Mouse (Mus musculus) B cell, adult 67 days (primary cell): ENCODE results near the gene Alyref. TPM values are rescaled to one million over a fixed set of nuclear protein-coding genes. Genes with fewer than 3 reads are reported as not detected.

ENCODE experiments used
- total RNA-seq, 2 experiments: library from RNA; stranded (reverse); gene quantifications; 4 replicates each; pipeline ENCODE4 v1.2.4; 2023

Gene Alyref
- 100 to 1,000 TPM; 130 to 143 TPM for total RNA-seq

GRCm38 (mm10) chr11:120598283-120598989, at the start of gene Alyref, which contains the start of gene Anapc11:
Gene Alyref, minus strand, starts transcription at chr11:120598365.
Gene Anapc11, plus strand, starts transcription at chr11:120598421.

GRCm38 (mm10) chr11:120643601-120643987, 45.4 kb upstream of the Alyref start, which contains the start of gene Pycr1:
Gene Pycr1, minus strand, starts transcription at chr11:120643769.

GRCm38 (mm10) chr11:120633520-120634343, 35.6 kb upstream of the Alyref start, which contains the start of gene Mafg:
Gene Mafg, minus strand, starts transcription at chr11:120633600.

GRCm38 (mm10) chr11:120625152-120625775, 27.1 kb upstream of the Alyref start, which contains the start of gene Sirt7:
Gene Sirt7, minus strand, starts transcription at chr11:120625240.

GRCm38 (mm10) chr11:120617519-120618112, 19.5 kb upstream of the Alyref start, which contains the start of gene Pcyt2:
Gene Pcyt2, minus strand, starts transcription at chr11:120617936.

GRCm38 (mm10) chr11:120608241-120609034, 10.3 kb upstream of the Alyref start, which contains the start of gene Npb:
Gene Npb, plus strand, starts transcription at chr11:120608477.

GRCm38 (mm10) chr11:120581490-120582267, 16.5 kb downstream of the Alyref start, which contains the start of gene Arhgdia:
Gene Arhgdia, minus strand, starts transcription at chr11:120581624.

GRCm38 (mm10) chr11:120572752-120573584, 25.2 kb downstream of the Alyref start, which contains the start of gene P4hb:
Gene P4hb, minus strand, starts transcription at chr11:120573253.

GRCm38 (mm10) chr11:120550810-120551440, 47.2 kb downstream of the Alyref start, which contains the start of gene Ppp1r27:
Gene Ppp1r27, minus strand, starts transcription at chr11:120551132.

GRCm38 (mm10) chr11:120549168-120549945, 48.8 kb downstream of the Alyref start, which contains the start of gene Mcrip1:
Gene Mcrip1, minus strand, starts transcription at chr11:120549727.

Other genes with a start within 250 kb of the Alyref start
- gene Actg1, start 249.8 kb downstream of the Alyref start, total RNA-seq = 1,000 to 10,000 TPM; 1,199 to 1,232 TPM
- gene Fscn2, start 236.8 kb downstream of the Alyref start, total RNA-seq = not detected
- gene Faap100, start 219.6 kb downstream of the Alyref start, total RNA-seq = 10 to 100 TPM; 23.1 to 23.6 TPM
- 10 to 100 TPM; 57.3 to 70.4 TPM for gene Nploc4, start 160.7 kb downstream of the Alyref start, total RNA-seq
- gene Tspan10, start 155.7 kb downstream of the Alyref start, total RNA-seq = 10 to 100 TPM in 1 of 2 experiments, not detected in 1; 50.9 TPM
- under 1 TPM in 1 of 2 experiments, not detected in 1; 0.32 TPM for gene Pde6g, start 144.9 kb downstream of the Alyref start, total RNA-seq
- gene Oxld1, start 140.3 kb downstream of the Alyref start, total RNA-seq = 1 to 10 TPM; 5.4 to 9.3 TPM
- 10 to 100 TPM; 37.4 to 41.2 TPM for gene Ccdc137, start 140.2 kb downstream of the Alyref start, total RNA-seq
- 10 to 100 TPM; 13.0 to 15.9 TPM for gene Arl16, start 130.8 kb downstream of the Alyref start, total RNA-seq
- 10 to 100 TPM; 38.9 to 39.5 TPM for gene Mrpl12, start 113.8 kb downstream of the Alyref start, total RNA-seq
- 10 to 100 TPM; 14.7 to 15.0 TPM for gene Slc25a10, start 106.5 kb downstream of the Alyref start, total RNA-seq
- gene Gcgr, start 67.7 kb downstream of the Alyref start, total RNA-seq = not detected
- 10 to 100 TPM; 40.5 to 43.6 TPM for gene Mcrip1, start 48.6 kb downstream of the Alyref start, total RNA-seq
- gene Ppp1r27, start 47.2 kb downstream of the Alyref start, total RNA-seq = not detected
- gene P4hb, start 25.1 kb downstream of the Alyref start, total RNA-seq = 100 to 1,000 TPM; 141 to 149 TPM
- gene Arhgdia, start 16.7 kb downstream of the Alyref start, total RNA-seq = 100 to 1,000 TPM; 520 to 527 TPM
- gene Anapc11, start 56 bp upstream of the Alyref start, total RNA-seq = 10 to 100 TPM; 50.0 to 53.1 TPM
- 1 to 10 TPM; 1.6 to 2.4 TPM for gene Npb, start 10.1 kb upstream of the Alyref start, total RNA-seq
- 100 to 1,000 TPM; 107 to 119 TPM for gene Pcyt2, start 19.6 kb upstream of the Alyref start, total RNA-seq
- 100 to 1,000 TPM; 124 to 136 TPM for gene Sirt7, start 26.9 kb upstream of the Alyref start, total RNA-seq
- gene Mafg, start 35.2 kb upstream of the Alyref start, total RNA-seq = 10 to 100 TPM; 48.0 to 54.0 TPM
- gene Pycr1, start 45.4 kb upstream of the Alyref start, total RNA-seq = under 1 TPM in 1 of 2 experiments, not detected in 1; 0.81 TPM
- 1 to 10 TPM in 1 of 2 experiments, not detected in 1; 1.4 TPM for gene Myadml2, start 49.8 kb upstream of the Alyref start, total RNA-seq
- not detected for gene Notum, start 62.8 kb upstream of the Alyref start, total RNA-seq
- gene Aspscr1, start 74.6 kb upstream of the Alyref start, total RNA-seq = 100 to 1,000 TPM in 1 of 2 experiments, 10 to 100 TPM in 1; 97.4 to 100 TPM
- 10 to 100 TPM; 30.5 to 32.1 TPM for gene Cenpx, start 115.4 kb upstream of the Alyref start, total RNA-seq
- gene Lrrc45, start 115.6 kb upstream of the Alyref start, total RNA-seq = 10 to 100 TPM; 38.6 to 46.7 TPM
- 1 to 10 TPM; 1.1 to 1.5 TPM for gene Rac3, start 123.1 kb upstream of the Alyref start, total RNA-seq
- 10 to 100 TPM; 12.1 to 18.0 TPM for gene Dcxr, start 128.9 kb upstream of the Alyref start, total RNA-seq
- gene Cbr2, start 133.7 kb upstream of the Alyref start, total RNA-seq = not detected
- gene Hmga1b, start 164.4 kb upstream of the Alyref start, total RNA-seq = 10 to 100 TPM; 32.7 to 39.2 TPM
- gene Rfng, start 185.8 kb upstream of the Alyref start, total RNA-seq = 10 to 100 TPM; 14.3 to 15.5 TPM
- 10 to 100 TPM; 75.3 to 86.7 TPM for gene Gps1, start 185.9 kb upstream of the Alyref start, total RNA-seq
- 10 to 100 TPM; 62.1 to 78.8 TPM for gene Dus1l, start 198.0 kb upstream of the Alyref start, total RNA-seq
- 100 to 1,000 TPM; 107 to 111 TPM for gene Fasn, start 226.2 kb upstream of the Alyref start, total RNA-seq